Mouse (Mus musculus) embryonic facial prominence, embryonic 14.5 days (tissue): ENCODE measurements at regions not wholly inside any gene's neighbourhood (a gene's known extent, or its start where the extent isn't known, plus 50 kb on each side); places are given as distances from the start of the nearest gene placed in this dataset.

Experiments used
- ATAC-seq: fragments of 200-750 bp; cut with Nextera tagmentation; 2 replicates; pipeline ENCODE4 v1.8.0; 2017; ENCODE audit warnings: low read depth, moderate number of reproducible peaks, moderate TSS enrichment
- DNase-seq: peaks from one replicate; pipeline ENCODE4 v3.0.0-alpha.2; 2015; ENCODE audit warnings: low spot score
- H3K27ac ChIP-seq: fragments of 300-500 bp; sonication (generic); replicated peaks from 2 replicates; pipeline ENCODE4 v1.5.1; 2014; ENCODE audit warnings: low read depth, mild to moderate bottlenecking, low read length, moderate library complexity
- H3K27me3 ChIP-seq: fragments of 300-500 bp; sonication (generic); replicated peaks from 2 replicates; pipeline ENCODE4 v1.6.1; 2014; ENCODE audit warnings: low read length; ENCODE audit not compliant: control insufficient read depth, insufficient read depth
- H3K36me3 ChIP-seq: fragments of 300-500 bp; sonication (generic); 2 replicates; pipeline ENCODE4 v1.6.1; 2014; ENCODE audit warnings: low read length, mixed read lengths; ENCODE audit not compliant: control insufficient read depth, insufficient read depth
- H3K4me1 ChIP-seq: fragments of 300-500 bp; sonication (generic); 2 replicates; pipeline ENCODE4 v1.6.1; 2014; ENCODE audit warnings: antibody characterized with exemption, low read length; ENCODE audit not compliant: control insufficient read depth, insufficient read depth
- H3K4me2 ChIP-seq: fragments of 300-500 bp; sonication (generic); 2 replicates; pipeline ENCODE4 v1.6.1; 2014; ENCODE audit warnings: low read depth, mild to moderate bottlenecking, low read length, moderate library complexity, mixed read lengths
- H3K4me3 ChIP-seq: fragments of 300-500 bp; sonication (generic); 2 replicates; pipeline ENCODE4 v1.5.1; 2014; ENCODE audit warnings: low read depth, mild to moderate bottlenecking, low read length
- H3K9ac ChIP-seq: fragments of 300-500 bp; sonication (generic); 2 replicates; pipeline ENCODE4 v1.6.1; 2014; ENCODE audit warnings: low read depth, mild to moderate bottlenecking, low read length, moderate library complexity, mixed read lengths
- H3K9me3 ChIP-seq: fragments of 300-500 bp; sonication (generic); 2 replicates; pipeline ENCODE4 v1.6.1; 2016; ENCODE audit warnings: low read length; ENCODE audit not compliant: control insufficient read depth
- WGBS: fragments of 180-500 bp; shearing (Covaris S2); extraction: QIAGEN DNeasy Blood & Tissue Kit; methylation state at CpG from one replicate; pipeline ENCODE4 v1.1.7; 2014; 5-methylcytosine and 5-hydroxymethylcytosine counted together

- Histone ChIP-seq H3K4me3 (no peak overlapping the region), H3K9me3 (no peaks in the 10 kb centered on the region), H3K27me3 (no peaks in the 10 kb centered on the region), H3K27ac (no peak overlapping the region), H3K36me3 (no peaks in the 10 kb centered on the region), H3K4me1 (peaks cover 10% of the 10 kb centered on the region; the same call in 1 of the 2 replicates), H3K9ac (no peak overlapping the region), H3K4me2 (no peak overlapping the region)
- ATAC-seq (no peak), DNase-seq (no peak)
- WGBS: 73% methylated on average over 3 of the region's 3 CpGs
Observed at GRCm38 (mm10) chr9:41366405-41366804, 204.9 kb upstream of the Ubash3b start.

GRCm38 (mm10) chr9:41365251-41365650, 203.8 kb upstream of the Ubash3b start:
- ATAC-seq (no peak), DNase-seq (no peak)
- H3K9me3 ChIP-seq: no peaks in the 10 kb centered on the region
- no peaks in the 10 kb centered on the region for H3K27me3 ChIP-seq
- 41% methylated on average over 5 of the region's 5 CpGs for WGBS
- peaks cover 7% of the 10 kb centered on the region; the same call in 1 of the 2 replicates for H3K4me1 ChIP-seq
- no peak overlapping the region for H3K4me3 ChIP-seq
- no peak overlapping the region for H3K4me2 ChIP-seq
- no peak overlapping the region for H3K27ac ChIP-seq
- no peak overlapping the region for H3K9ac ChIP-seq
- no peaks in the 10 kb centered on the region for H3K36me3 ChIP-seq

- Histone ChIP-seq H3K4me1 (0 out of 2 replicates have a peak, but pooled peaks cover 6% of the 10 kb centered on the region), H3K9ac (no peak overlapping the region), H3K9me3 (no peaks in the 10 kb centered on the region), H3K27ac (no peak overlapping the region), H3K4me3 (no peak overlapping the region), H3K27me3 (no peaks in the 10 kb centered on the region), H3K36me3 (no peaks in the 10 kb centered on the region), H3K4me2 (no peak overlapping the region)
- DNase-seq (no peak), ATAC-seq (no peak)
- 68% methylated on average over 6 of the region's 6 CpGs for WGBS
Observed at GRCm38 (mm10) chr9:41364442-41365250, 203.1 kb upstream of the Ubash3b start.

GRCm38 (mm10) chr9:41360356-41360755, 198.9 kb upstream of the Ubash3b start:
- no peak for ATAC-seq
- Histone ChIP-seq H3K9me3 (no peaks in the 10 kb centered on the region), H3K4me3 (no peak overlapping the region), H3K4me2 (no peak overlapping the region), H3K27ac (0 out of 2 replicates have a peak overlapping the region, but pooled peaks have one; percentile 15), H3K36me3 (no peaks in the 10 kb centered on the region), H3K9ac (no peak overlapping the region), H3K27me3 (no peaks in the 10 kb centered on the region), H3K4me1 (no peaks in the 10 kb centered on the region)
- WGBS: 75% methylated on average over 5 of the region's 5 CpGs
- DNase-seq: peak; percentile 38

- Histone ChIP-seq H3K9me3 (no peaks in the 10 kb centered on the region), H3K4me2 (no peak overlapping the region), H3K9ac (no peak overlapping the region), H3K4me1 (no peaks in the 10 kb centered on the region), H3K27ac (no peak overlapping the region), H3K27me3 (no peaks in the 10 kb centered on the region), H3K36me3 (no peaks in the 10 kb centered on the region), H3K4me3 (no peak overlapping the region)
- WGBS: 88% methylated on average over 3 of the region's 3 CpGs
- ATAC-seq (no peak), DNase-seq (no peak)
Observed at GRCm38 (mm10) chr9:41359286-41359685, 197.8 kb upstream of the Ubash3b start.

- Histone ChIP-seq H3K27ac (no peak overlapping the region), H3K9me3 (no peaks in the 10 kb centered on the region), H3K36me3 (no peaks in the 10 kb centered on the region), H3K4me2 (no peak overlapping the region), H3K4me1 (0 out of 2 replicates have a peak, but pooled peaks cover 2% of the 10 kb centered on the region), H3K27me3 (no peaks in the 10 kb centered on the region), H3K9ac (no peak overlapping the region), H3K4me3 (no peak overlapping the region)
- no peak for ATAC-seq
- DNase-seq: peak; percentile 74
- WGBS: 32% methylated on average over 2 of the region's 2 CpGs
Observed at GRCm38 (mm10) chr9:41345338-41345737, 183.8 kb upstream of the Ubash3b start.

GRCm38 (mm10) chr9:41337375-41337774, 175.9 kb upstream of the Ubash3b start:
- H3K4me3 ChIP-seq: no peak overlapping the region
- H3K27me3 ChIP-seq: no peaks in the 10 kb centered on the region
- H3K4me2 ChIP-seq: no peak overlapping the region
- ATAC-seq (no peak), DNase-seq (no peak)
- WGBS: 86% methylated on average over 2 of the region's 2 CpGs
- H3K27ac ChIP-seq: no peak overlapping the region
- H3K36me3 ChIP-seq: no peaks in the 10 kb centered on the region
- H3K9ac ChIP-seq: no peak overlapping the region
- no peaks in the 10 kb centered on the region for H3K9me3 ChIP-seq
- H3K4me1 ChIP-seq: peaks cover 11% of the 10 kb centered on the region

GRCm38 (mm10) chr9:41336801-41337200, 175.3 kb upstream of the Ubash3b start:
- WGBS: 80% methylated on average over 6 of the region's 6 CpGs
- Histone ChIP-seq H3K36me3 (no peaks in the 10 kb centered on the region), H3K4me2 (no peak overlapping the region), H3K4me3 (no peak overlapping the region), H3K4me1 (peaks cover 11% of the 10 kb centered on the region), H3K27ac (no peak overlapping the region), H3K9me3 (no peaks in the 10 kb centered on the region), H3K9ac (no peak overlapping the region), H3K27me3 (no peaks in the 10 kb centered on the region)
- DNase-seq (no peak), ATAC-seq (no peak)
